Mouse (Mus musculus): Measurements from ENCODE around the gene Trim17.

- no peak for TF ChIP-seq CTCF (conservative IDR thresholded peaks at IDR 0.05; ENCODE audit: low read length)
- no peak for TF ChIP-seq POU5F1 (IDR thresholded peaks at IDR 0.05; ENCODE audit: borderline replicate concordance, low read length)
Measured at GRCm38 (mm10) chr11:58971796-58972195, 17.3 kb downstream of the Trim17 start.

Data from E14TG2a.4 (cell line).